Comparison of ENCODE assay signal across 9 mouse cellular contexts in the genomic region with DNA sequence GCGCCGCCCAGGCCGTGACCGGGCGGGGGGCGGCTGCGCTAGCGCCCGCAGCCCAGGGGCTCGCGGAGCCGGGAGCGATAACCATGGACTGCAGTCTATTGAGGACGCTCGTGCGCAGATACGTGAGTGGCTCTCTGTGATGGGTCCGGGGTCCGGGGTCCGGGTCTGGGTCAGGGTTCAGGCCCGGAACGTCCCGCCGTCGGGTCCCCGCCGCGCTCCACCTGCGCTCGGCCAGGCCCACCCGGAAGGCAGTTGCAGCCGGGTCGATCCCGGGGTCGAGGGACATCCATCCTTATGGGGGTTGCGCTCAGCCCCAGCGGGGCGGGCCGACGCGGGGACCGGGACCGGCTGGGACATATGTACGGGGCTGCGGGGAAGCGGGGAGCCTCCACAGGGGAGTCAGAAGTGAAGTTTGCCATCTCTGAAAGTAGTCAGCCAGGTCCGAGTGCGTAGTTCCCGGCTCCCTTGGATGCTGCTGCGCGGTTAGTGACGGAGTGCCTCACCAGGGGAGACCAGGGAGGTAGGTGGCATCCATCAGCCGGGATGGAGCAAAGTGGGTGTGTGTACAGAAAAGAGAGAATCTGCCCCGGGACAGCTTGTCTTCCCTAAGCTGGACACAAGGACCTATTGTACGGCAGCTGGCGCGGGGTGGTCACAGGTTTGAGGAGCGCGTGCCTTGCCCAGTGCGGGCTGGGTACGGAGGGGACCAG. TPM values are rescaled to one million over a fixed set of nuclear protein-coding genes. Genes with fewer than 3 reads are reported as not detected.
DNase-seq lines count a peak whose midpoint lies in the region; ATAC-seq lines count a peak whose summit lies in the region.
"Had no signal": no experiment of that assay in that cellular context is flagged by ENCODE, and none has a peak within 500 bp of the region (broad histone marks: within the 10 kb centered on the region; RNA-seq: fewer than 3 reads in every experiment).

No protein-coding gene starts in this region.

- H3K9ac ChIP-seq in midbrain, embryonic 15.5 days, result peak overlapping the region; percentile 98

- H3K4me2 ChIP-seq in midbrain, embryonic 15.5 days, result peak overlapping the region; percentile 61

- WGBS in midbrain, embryonic 15.5 days, result under 1% methylated on average over 59 of the region's 61 CpGs

- ATAC-seq in midbrain, embryonic 15.5 days (replicated peaks), result peak; percentile 76

- DNase-seq in gastrocnemius, adult 18-20 months (ENCODE audit: low spot score), result peak; percentile 21
- DNase-seq in gastrocnemius, postnatal 25 days, result no peak
- DNase-seq in WW6 (ENCODE audit: low read depth, low spot score), result peak; percentile 9
- DNase-seq in embryo, embryonic 11 days, result peak; percentile 52
- DNase-seq in heart, postnatal 36 days, result peak; percentile 36 to 47
- DNase-seq in layer of hippocampus, postnatal 36 days, result peak; percentile 31 to 51
- peak; percentile 5 to 20 for DNase-seq in thymus, postnatal 10 days (ENCODE audit: low spot score in 2 of 2)

- H3K4me3 ChIP-seq in midbrain, embryonic 15.5 days, result peak overlapping the region; percentile 78

- H3K27me3 ChIP-seq in midbrain, embryonic 15.5 days (replicated peaks), result no peaks in the 10 kb centered on the region

- peak overlapping the region; percentile 79 for H3K27ac ChIP-seq in midbrain, embryonic 15.5 days

- no peaks in the 10 kb centered on the region for H3K9me3 ChIP-seq in midbrain, embryonic 15.5 days
- H3K9me3 ChIP-seq: G1E had no signal

- H3K36me3 ChIP-seq in midbrain, embryonic 15.5 days (replicated peaks), result no peaks in the 10 kb centered on the region
- H3K36me3 ChIP-seq: G1E had no signal

- intact Hi-C loops in heart, postnatal 36 days (cut with DNase I), result loop anchor here (2.0 to 5.0 kb wide), 3 partner anchors 53 to 350 kb away; partner anchors contain the start of genes Cul4a, Pcid2 and Tubgcp3

- peaks cover 29% of the 10 kb centered on the region for H3K4me1 ChIP-seq in midbrain, embryonic 15.5 days

RNA-seq across cellular contexts. Expression of gene Atp11a, which starts 0.6 kb away (rescaled TPM):
- total RNA-seq in gastrocnemius, adult 18-20 months (2021), result 10 to 100 TPM; 24.9 to 25.3 TPM
- 10 to 100 TPM; 23.7 to 27.0 TPM for total RNA-seq in gastrocnemius, postnatal 25 days (2021)
- total RNA-seq in heart, postnatal 36 days (2021), result 10 to 100 TPM; 77.9 to 88.4 TPM
- 10 to 100 TPM; 51.5 to 61.5 TPM for total RNA-seq in layer of hippocampus, postnatal 36 days (2021)
- 14.7 and 17.5 TPM in 2 replicates for polyA plus RNA-seq in midbrain, embryonic 15.5 days (2015; fragmentation: Nextera tagmentation; extraction: Ambion mirVana)
- polyA plus RNA-seq: G1E had no signal
